Mouse (Mus musculus): ENCODE data around the gene Pip5k1a.
"Not testable (repeated sequence)": the region's sequence is repeated elsewhere in the genome, so short reads cannot be mapped to it uniquely, and the experiment has no call there.

Pip5k1a gene

GRCm38 (mm10) chr3:95042166-95042837 lies 64.4 kb downstream of the Pip5k1a start, which contains the start of gene Psmd4:
Psmd4 (minus strand) TSS chr3:95042614.
- DNase-seq (ENCODE audit: low read depth) = peak; percentile 98

DNA sequence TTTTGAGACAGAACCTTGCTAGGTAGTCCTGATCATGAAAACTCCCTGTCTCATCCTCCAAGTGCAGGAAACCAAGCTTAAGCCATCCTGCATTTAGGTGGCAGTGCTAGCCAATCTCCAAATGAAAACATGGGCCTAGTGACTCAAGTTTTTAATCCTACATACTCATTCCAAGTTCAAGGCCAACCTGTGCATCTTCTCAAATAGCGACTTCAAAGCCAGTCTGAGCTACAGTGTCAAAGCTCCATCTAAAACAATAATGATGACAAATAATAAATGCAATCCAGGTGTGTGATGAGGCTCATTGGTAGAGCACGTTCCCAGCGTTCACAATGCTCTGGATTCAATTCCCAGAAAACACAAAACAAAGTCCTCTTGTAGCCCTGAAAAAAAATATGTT lies 65.1 kb downstream of the Pip5k1a start:
- no peak for DNase-seq (ENCODE audit: low read depth)

DNA sequence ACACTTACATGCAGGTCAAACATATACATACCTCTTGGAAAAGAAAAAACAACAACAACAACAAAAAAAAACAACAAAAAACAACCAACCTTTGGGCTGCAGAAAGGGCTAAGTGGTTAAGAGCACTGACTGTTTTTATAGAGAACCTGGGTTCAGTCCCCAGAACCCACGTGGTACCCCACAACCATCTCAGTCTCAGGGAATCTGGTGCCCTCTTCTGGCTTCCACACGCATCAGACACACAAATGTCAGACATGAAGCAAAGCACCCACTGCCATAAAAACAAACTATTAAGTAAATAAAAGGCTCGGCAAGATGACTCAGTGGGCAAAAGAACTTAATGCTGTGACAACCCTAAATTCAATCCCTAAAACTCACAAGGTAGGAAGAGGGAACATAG lies 76.8 kb downstream of the Pip5k1a start:
- DNase-seq (ENCODE audit: low read depth) = peak; percentile 29

DNA sequence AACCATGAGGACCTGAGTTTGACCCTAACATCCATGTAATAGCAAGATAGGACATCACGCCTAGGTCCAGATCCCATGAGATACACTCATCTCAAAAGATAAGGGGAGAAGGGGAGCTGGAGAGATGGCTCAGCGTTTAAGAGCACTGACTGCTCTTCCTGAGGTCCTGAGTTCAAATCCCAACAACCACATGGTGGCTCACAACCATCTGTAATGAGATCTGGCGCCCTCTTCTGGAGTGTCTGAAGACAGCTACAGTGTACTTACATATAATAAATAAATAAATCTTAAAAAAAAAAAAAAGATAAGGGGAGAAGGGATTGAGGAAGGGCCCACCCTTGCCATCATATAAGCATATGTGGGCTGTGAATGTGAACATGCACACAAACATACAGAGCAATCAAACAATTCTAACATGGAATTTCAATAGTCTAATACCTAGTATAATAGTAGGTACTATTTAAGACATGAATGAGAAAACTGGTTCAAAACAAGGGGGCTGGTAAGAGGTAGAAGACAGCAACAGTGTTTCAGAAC lies 77.4 kb downstream of the Pip5k1a start:
- not testable (repeated sequence) for DNase-seq (ENCODE audit: low read depth)

DNA sequence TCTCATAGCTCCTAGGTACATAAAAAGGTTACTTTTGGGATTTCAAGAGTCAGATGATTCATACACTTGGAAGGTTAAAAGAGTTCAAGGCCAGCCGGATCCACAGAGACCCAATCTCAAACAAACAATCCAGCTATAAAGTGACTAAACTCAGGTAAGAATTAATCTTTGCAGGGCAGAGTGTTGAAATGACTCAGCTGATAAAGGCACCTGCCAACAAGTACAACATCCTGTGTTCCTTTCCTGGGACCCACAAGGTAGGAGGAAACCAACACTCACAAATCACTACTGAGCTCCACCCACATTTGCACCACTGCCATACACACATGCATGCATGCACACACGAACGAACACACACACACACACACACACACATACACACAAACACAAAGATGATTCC lies 78.1 kb downstream of the Pip5k1a start:
- DNase-seq (ENCODE audit: low read depth) = no peak

- no peak for DNase-seq (ENCODE audit: low read depth)
Measured at GRCm38 (mm10) chr3:95027701-95028100, 79.0 kb downstream of the Pip5k1a start.

DNA sequence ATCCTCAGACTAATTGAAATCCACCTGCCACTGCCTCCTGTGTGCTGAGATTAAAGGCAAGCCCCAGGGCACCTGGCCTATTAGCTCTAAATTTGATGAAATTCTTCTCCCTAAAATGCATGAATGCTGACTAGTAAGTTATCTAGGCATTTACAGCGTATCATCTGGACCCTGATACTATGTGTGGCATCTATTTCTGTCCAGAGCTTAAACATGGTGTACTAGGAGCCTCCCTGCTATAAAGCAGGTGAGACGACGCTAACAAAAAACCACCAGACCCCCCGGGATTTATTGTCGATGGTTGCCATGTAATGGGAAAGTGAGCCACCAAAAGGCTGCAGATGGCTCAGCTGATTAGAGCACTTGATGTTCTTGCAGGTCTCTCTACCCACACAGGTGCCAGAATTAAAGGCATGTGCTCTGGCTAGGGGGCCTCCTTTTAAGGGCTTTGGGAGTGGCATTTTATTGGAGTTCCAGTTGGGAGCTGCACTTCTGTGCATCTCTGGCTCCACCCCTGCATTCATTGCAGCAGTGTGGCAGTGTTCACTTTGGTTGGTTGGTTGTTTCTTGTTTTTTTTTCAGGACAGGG lies 79.6 kb downstream of the Pip5k1a start:
- no peak for DNase-seq (ENCODE audit: low read depth)

- DNase-seq (ENCODE audit: low read depth) = no peak
Measured at GRCm38 (mm10) chr3:95025202-95025601, 81.5 kb downstream of the Pip5k1a start.

- DNase-seq (ENCODE audit: low read depth) = no peak
Measured at GRCm38 (mm10) chr3:95024551-95024950, 82.2 kb downstream of the Pip5k1a start.

GRCm38 (mm10) chr3:95020956-95021355 lies 85.8 kb downstream of the Pip5k1a start:
- DNase-seq (ENCODE audit: low read depth) = not testable (repeated sequence)

- no peak for DNase-seq (ENCODE audit: low read depth)
Measured at GRCm38 (mm10) chr3:95018741-95019140, 88.0 kb downstream of the Pip5k1a start.

DNA sequence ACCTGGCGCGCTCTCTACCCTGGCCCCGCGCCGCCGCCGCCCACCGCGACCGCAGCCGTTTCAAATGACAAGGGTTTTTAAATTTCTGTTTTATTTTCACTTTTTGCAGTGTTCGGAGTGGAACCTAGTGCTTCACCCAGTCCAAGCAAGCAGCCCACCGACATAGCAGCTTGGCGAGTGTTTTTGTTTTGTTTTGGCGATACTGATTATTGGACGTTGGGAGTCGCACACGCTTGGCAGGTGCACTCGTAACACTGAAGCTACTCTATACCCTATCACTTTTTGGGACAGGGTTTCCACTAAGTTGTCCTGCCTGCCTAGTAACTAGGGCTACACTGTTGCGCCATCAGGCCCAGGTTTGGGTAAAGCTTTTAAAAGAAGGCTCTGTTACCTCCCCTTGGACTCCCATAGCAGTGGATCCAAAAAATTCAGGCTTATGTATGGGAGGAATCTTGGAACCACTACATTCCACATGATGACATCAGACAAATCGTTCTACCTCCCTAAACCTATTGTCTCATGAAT lies 90.1 kb downstream of the Pip5k1a start:
- DNase-seq (ENCODE audit: low read depth) = no peak

DNA sequence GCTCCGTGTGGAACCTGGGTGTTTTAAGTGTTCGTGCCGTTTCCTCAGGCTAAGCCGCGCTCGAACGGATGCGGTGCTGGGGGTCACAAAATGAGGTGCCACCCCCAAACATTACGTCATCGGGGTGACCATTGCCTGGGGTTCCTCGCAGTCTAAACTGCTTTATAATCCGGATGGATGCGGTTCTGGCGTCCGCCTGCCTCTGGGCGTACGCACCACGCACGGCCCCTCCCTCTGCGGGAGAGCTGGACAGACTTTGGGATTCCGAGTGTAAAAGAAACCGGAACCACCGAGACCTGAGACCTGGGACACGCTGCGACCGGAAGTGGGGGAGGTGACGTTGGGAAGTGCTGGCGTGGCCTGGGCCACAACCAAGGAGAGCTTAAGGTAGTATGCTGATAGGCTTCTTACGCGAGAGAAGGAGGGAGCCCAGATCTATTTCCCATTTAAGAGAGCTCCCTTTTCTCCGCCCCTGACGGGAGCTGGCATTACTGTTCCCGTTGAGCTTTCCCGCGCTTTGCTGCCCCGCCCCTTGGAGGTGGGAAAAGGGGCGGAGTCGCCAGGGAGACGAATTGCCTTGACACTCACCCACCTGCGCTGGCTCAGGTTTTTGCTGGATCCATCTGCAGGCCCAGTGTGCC lies 90.7 kb downstream of the Pip5k1a start:
- peak; percentile 92 for DNase-seq (ENCODE audit: low read depth)

- peak; percentile 99 for DNase-seq (ENCODE audit: low read depth)
Measured at GRCm38 (mm10) chr3:95015337-95015872, 91.3 kb downstream of the Pip5k1a start, which contains the start of gene Zfp687. Zfp687 (minus strand) TSS chr3:95015448.

- DNase-seq (ENCODE audit: low read depth) = peak; percentile 72
Measured at GRCm38 (mm10) chr3:95014428-95015151, 92.1 kb downstream of the Pip5k1a start.

- DNase-seq (ENCODE audit: low read depth) = peak; percentile 17
Measured at GRCm38 (mm10) chr3:95013699-95014427, 92.9 kb downstream of the Pip5k1a start.

DNA sequence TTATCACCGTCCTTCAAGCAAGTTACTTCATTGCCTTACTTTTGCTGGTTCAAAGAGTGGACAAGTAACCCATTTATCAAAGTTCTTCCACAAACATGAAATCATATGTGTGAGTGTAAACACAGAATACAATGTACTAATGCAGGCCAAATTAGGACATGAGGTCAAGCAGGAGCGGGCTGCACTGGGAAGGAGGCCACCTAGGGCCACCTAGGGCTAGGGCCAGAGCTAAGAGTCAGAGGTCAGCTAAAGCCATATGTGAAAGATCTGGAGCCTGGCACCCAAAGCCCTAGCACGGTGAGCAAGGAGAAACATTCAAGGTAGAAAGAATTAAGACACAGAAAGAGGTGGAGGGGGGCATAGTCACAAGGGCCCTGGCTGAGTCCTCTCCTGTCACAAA lies 93.7 kb downstream of the Pip5k1a start:
- DNase-seq (ENCODE audit: low read depth) = no peak

DNA sequence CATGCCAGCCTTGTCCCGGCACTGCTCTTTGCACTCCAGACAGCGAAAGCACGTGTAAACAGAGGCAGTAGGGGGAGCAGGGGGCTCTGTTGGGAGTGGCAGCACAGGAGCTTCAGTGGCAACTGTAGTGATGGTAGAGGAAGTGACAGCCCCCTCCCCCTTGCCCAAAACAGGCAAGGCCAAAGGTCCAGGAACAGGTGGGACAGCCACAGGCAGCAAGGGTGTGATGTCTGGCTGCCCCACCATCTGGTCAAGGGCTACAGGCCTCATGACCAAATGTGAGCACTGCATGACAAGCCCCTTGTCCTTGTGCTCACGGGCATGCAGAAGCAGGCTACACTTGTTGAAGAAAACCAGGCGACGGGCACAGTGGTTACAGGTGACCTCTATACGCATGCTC lies 96.3 kb downstream of the Pip5k1a start:
- no peak for DNase-seq (ENCODE audit: low read depth)
